Mouse (Mus musculus) Patski (cell line): ENCODE results near the gene Ndufs2. TPM values are rescaled to one million over a fixed set of nuclear protein-coding genes. Genes with fewer than 3 reads are reported as not detected.

Experiments
- ATAC-seq: fragments of 100-300 bp; one replicate; pipeline ENCODE4 v1.8.0; 2021
- CTCF ChIA-PET: fragments of 350-600 bp; sonication (Branson Sonifier 250); formaldehyde crosslinking; loops from one replicate; lab custom pipeline; 2022; ENCODE audit warnings: inconsistent platforms; lab: Charles Lee
- POLR2A ChIA-PET: fragments of 350-600 bp; sonication (Branson Sonifier 250); formaldehyde crosslinking; loops from one replicate; lab custom pipeline; 2022; ENCODE audit warnings: antibody characterized with exemption, inconsistent platforms; lab: Charles Lee
- DNase-seq: peaks from one replicate; pipeline ENCODE4 v3.0.0-alpha.2; 2011; ENCODE audit warnings: low read depth, low spot score
- H3K27me3 ChIP-seq: fragments of 371-371 bp; one replicate; pipeline ENCODE4 v1.5.1; 2021
- CTCF ChIP-seq: fragments of 100-300 bp; IDR thresholded peaks from one replicate; pipeline ENCODE4 v1.5.1; 2021
- in situ Hi-C: fragments of 300-500 bp; cut with MboI; formaldehyde crosslinking; loops from 3 replicates; pipeline ENCODE4 v1.11.1; 2018; ENCODE audit warnings: low pct_unique_long_range_greater_than_20kb, mixed read lengths
- polyA plus RNA-seq: library from polyadenylated mRNA; unstranded; gene quantifications from one replicate; pipeline ENCODE4 v1.2.3, GENCODE M21; 2021

Ndufs2 gene
- polyA plus RNA-seq, 1 experiment from 2014 or later = 436 TPM

DNA sequence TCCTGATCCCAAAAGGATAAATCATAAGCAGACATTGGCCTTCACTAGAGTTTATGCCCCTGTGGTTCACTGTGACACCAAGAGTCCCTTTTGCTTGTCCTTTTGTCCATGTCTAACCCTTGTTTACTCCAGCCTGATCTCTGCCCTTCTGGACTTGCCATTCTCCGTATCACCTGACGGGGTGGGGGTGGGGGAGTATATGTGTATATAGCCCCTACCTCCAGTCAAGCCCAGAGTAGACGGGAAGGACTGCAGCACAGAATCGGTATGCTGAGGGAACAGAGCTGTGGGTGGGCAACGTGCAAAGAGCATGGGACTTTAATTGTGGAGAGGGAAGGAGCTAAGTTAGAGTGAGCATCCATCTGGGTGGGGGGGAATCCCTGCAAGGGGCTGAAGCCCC lies 26.3 kb downstream of the Ndufs2 start, which contains the start of gene Apoa2:
TSS of gene Apoa2 (plus strand) at position 198 of the 400 bp plus-strand sequence.
- no peak for TF ChIP-seq CTCF
- POLR2A ChIA-PET = interaction anchor here (0.6 to 0.7 kb wide), 2 partner anchors 20 to 107 kb away, joined by 3 to 4 read pairs; no protein-coding TSS in a partner anchor
- ATAC-seq (no peak), DNase-seq (no peak)
- CTCF ChIA-PET = interaction anchor here (1.1 to 1.4 kb wide), 2 partner anchors 11 to 14 kb away, joined by 3 read pairs; no protein-coding TSS in a partner anchor
- in situ Hi-C loops = loop anchor here (5.0 kb wide), 2 partner anchors 63 to 113 kb away; partner anchors contain the start of gene Cfap126
- no peaks in the 10 kb centered on the region for H3K27me3 ChIP-seq

DNA sequence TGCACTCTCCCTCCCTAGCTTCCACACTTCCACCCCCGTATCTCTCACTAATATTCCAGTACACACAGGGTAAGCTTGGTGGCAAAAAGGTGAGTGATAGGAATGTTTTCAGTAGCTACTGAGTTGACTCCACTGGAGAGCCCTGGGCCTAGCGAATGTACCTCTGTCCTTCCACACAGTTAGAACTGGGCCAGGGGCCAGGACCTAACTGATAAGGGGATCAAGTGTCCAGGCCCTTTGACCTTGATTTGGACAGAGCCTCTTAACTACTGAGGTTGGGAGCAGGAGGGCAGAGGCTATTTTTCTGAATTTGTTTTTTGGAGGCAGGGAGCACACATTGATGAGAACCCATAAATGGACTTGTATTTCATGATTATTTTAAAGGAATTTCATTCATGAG lies 27.4 kb downstream of the Ndufs2 start:
- no peaks in the 10 kb centered on the region for H3K27me3 ChIP-seq
- CTCF ChIA-PET = interaction anchor here (1.3 kb wide), 1 partner anchor 11 kb away, joined by 4 read pairs; the partner anchor contains the start of gene Fcer1g
- POLR2A ChIA-PET = interaction anchor here (0.8 kb wide), 1 partner anchor 8 kb away, joined by 5 read pairs; no protein-coding TSS in a partner anchor
- TF ChIP-seq CTCF = no peak
- in situ Hi-C loops = loop anchor here (5.0 kb wide), 2 partner anchors 61 to 111 kb away; partner anchors contain the start of gene Cfap126
- DNase-seq = no peak
- no peak for ATAC-seq

DNA sequence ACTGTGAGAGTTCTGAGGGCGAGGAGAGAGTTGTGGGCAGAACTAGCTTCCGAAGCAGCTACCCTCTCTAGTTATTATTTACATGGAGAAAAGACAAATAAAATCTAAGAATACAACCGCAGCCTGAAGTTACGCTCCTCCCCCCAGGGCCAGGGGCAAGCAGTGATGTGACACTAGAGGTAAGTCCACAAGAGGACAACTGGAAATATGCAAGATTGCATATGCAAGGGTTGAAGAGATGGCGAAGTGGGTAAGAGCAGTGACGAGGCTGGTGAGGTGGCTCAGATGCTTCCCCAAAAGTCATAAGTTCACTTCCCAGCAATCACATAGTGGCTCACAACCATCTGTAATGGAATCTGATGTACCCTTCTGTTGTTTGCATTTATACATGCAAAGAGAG lies 28.0 kb downstream of the Ndufs2 start:
- DNase-seq (no peak), ATAC-seq (no peak)
- CTCF ChIA-PET = interaction anchor here (1.3 to 1.4 kb wide), 2 partner anchors 12 to 65 kb away, joined by 3 to 4 read pairs; partner anchors contain the start of gene Fcer1g
- POLR2A ChIA-PET = interaction anchor here (0.6 to 0.8 kb wide), 3 partner anchors 9 to 29 kb away, joined by 3 to 5 read pairs (median 4); no protein-coding TSS in a partner anchor
- no peak for TF ChIP-seq CTCF
- H3K27me3 ChIP-seq = no peaks in the 10 kb centered on the region
- in situ Hi-C loops = loop anchor here (5.0 kb wide), 2 partner anchors 61 to 111 kb away; partner anchors contain the start of gene Cfap126

DNA sequence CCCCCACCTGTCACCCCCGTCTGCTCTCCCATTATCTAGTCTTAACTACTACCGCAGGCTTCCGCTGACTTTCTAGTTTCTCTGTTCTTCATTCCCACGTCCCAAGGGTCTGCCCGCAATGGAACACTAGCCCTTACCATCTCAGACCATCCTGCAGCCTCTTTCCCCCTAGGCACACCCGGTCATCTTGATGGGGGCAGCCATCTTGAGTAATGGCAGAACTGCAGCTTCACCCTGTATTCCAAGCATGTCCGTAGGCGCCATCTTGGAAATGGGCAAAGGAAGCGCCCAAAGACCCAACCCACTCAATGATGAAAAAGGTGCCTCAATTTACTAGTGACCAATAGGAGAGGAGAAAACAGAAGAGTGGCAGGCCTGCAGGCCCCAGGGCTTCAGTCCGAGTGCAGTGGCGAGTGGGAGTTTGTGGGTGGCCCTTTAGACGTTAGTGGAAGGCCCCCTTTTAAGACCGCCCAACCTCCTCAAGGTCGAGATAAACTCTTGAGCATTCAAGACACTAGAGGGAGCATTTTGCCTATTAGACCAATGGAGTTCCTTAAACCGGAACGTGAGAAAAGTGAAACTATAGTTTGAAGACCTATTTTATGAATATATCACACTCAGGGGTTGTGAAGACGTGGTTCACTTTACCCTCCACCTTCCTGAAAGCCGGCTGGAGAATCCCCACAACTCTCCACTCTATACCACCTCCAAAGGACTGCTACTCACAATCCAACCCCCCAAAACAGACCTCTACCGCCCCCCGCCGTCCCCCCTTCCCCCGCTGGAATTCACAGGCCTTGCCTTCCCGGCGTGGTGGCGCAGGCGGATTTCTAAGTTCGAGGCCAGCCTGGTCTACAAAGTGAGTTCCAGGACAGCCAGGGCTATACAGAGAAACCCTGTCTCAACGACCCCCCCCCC lies 28.7 kb downstream of the Ndufs2 start, which contains the start of gene Tomm40l:
TSS of gene Tomm40l (minus strand) at position 277 of the 918 bp plus-strand sequence.
- TF ChIP-seq CTCF = no peak
- no peaks in the 10 kb centered on the region for H3K27me3 ChIP-seq
- DNase-seq = peak; percentile 97
- in situ Hi-C loops = loop anchor here (5.0 kb wide), 2 partner anchors 60 to 110 kb away; partner anchors contain the start of gene Cfap126
- CTCF ChIA-PET = interaction anchor here (0.7 to 3.1 kb wide), 11 partner anchors 12 to 111 kb away, joined by 3 to 28 read pairs (median 4); partner anchors contain the start of gene Fcer1g
- POLR2A ChIA-PET = interaction anchor here (0.6 to 2.0 kb wide), 5 partner anchors 9 to 59 kb away, joined by 3 to 5 read pairs (median 4); partner anchors contain the start of gene Fcer1g
- peak; percentile 99 for ATAC-seq

DNA sequence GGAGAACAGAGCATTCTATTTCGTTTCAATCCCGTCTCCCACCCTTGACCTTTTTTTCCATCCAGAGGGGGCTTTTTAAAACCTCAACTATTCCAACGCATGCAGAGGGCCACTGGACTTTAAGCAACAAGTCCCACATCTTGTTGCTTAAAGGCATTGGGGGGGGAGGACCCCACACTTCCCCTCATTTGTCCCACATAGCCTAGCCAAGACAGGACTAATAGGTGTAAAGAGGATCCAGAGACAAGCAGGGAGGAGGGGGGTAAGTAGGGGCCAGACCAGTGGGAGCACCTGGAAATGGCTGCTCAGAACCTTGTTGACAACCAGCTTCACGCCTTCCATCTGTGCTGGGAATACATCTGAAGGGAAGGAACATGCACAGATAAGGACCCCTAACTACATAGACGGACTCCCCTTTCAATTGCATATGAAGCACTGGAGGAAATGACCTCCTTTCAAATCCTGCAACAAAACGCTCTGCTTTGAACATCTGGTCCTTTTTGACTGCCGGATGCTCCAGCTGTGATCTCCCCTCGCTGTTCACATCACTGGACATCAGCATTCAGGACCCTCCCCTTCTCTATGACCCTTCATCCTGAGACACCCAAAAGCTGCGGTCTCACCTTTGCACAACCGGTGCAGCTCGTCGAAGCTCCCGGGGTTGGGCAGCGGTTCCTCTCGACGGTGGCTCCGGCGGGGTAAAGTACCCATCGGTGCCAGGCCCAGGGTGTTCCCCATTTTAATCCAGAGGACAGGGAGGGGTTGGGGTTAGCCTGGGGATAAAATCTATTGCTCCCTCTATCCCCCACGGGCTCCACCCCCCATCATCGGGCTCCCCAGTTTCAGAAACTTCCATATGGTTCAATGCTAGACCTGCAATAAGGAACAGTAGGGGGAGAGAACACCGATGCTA lies 29.7 kb downstream of the Ndufs2 start:
- DNase-seq (no peak), ATAC-seq (no peak)
- in situ Hi-C loops = loop anchor here (5.0 kb wide), 2 partner anchors 59 to 109 kb away; partner anchors contain the start of gene Cfap126
- CTCF ChIA-PET = interaction anchor here (0.7 to 3.1 kb wide), 29 partner anchors 10 to 110 kb away, joined by 3 to 28 read pairs (median 5); partner anchors contain the start of gene Ndufs2
- H3K27me3 ChIP-seq = no peaks in the 10 kb centered on the region
- TF ChIP-seq CTCF = no peak
- POLR2A ChIA-PET = interaction anchor here (0.6 to 2.0 kb wide), 6 partner anchors 13 to 60 kb away, joined by 3 to 6 read pairs (median 3); partner anchors contain the start of gene Fcer1g

DNA sequence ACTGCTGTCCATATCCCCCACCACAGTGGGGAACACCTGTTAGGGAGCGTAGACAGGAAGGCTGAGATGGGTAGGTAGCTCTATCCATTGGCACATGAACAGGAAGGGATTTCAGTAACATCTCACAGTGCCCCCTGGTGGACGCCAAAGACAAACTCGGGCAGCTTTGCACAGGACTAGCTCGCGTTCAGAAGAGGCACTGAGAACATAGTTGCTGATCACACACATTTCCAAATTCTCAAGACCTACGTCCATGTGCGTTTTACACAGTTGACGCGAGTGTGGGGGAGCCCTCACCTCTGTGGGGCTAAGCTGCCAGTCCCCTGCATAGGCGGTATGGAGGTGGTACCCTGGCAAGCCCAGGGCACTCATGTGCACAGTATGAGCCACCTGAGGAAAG lies 30.3 kb downstream of the Ndufs2 start:
- peak; percentile 35 for ATAC-seq
- CTCF ChIA-PET = interaction anchor here (0.7 to 3.1 kb wide), 26 partner anchors 9 to 109 kb away, joined by 3 to 28 read pairs (median 5); partner anchors contain the start of gene Ndufs2
- in situ Hi-C loops = loop anchor here (5.0 kb wide), 2 partner anchors 59 to 109 kb away; partner anchors contain the start of gene Cfap126
- H3K27me3 ChIP-seq = no peaks in the 10 kb centered on the region
- TF ChIP-seq CTCF = no peak
- DNase-seq = peak; percentile 48
- POLR2A ChIA-PET = interaction anchor here (0.6 to 2.0 kb wide), 7 partner anchors 14 to 102 kb away, joined by 3 to 6 read pairs (median 3); partner anchors contain the start of gene Fcer1g

DNA sequence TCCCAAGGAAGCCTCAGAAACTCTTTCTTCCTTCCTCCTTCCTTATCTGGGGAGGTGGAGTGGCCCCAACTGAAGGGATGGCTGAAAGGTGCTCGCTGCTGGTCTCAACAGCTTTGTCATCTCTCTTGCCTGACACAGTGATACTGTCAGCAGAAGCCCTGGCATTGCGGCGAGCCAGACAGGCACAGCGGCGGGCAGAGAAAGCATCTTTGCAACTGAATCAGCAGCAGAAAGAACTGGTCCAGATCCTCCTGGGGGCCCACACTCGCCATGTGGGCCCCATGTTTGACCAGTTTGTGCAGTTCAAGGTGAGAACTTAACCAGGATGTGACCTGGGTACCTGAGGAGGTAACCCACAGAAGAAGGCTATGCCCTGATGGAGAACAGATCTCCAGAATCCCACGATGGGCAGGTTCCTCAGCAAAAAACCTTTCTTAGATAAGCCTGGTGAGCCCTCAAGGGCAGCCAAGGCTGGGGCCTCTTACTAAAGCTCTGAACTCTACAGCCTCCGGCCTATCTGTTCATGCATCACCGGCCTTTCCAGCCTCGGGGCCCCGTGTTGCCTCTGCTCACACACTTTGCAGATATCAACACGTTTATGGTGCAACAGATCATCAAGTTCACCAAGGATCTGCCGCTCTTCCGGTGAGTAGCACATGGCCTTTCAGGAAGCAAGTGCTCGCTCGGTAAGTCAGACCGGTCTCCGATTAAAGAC lies 34.8 kb downstream of the Ndufs2 start:
- H3K27me3 ChIP-seq = no peaks in the 10 kb centered on the region
- ChIA-PET CTCF (no interaction called here), POLR2A (no interaction called here)
- no peak for TF ChIP-seq CTCF
- DNase-seq (no peak), ATAC-seq (no peak)
- in situ Hi-C loops = no loop called here

DNA sequence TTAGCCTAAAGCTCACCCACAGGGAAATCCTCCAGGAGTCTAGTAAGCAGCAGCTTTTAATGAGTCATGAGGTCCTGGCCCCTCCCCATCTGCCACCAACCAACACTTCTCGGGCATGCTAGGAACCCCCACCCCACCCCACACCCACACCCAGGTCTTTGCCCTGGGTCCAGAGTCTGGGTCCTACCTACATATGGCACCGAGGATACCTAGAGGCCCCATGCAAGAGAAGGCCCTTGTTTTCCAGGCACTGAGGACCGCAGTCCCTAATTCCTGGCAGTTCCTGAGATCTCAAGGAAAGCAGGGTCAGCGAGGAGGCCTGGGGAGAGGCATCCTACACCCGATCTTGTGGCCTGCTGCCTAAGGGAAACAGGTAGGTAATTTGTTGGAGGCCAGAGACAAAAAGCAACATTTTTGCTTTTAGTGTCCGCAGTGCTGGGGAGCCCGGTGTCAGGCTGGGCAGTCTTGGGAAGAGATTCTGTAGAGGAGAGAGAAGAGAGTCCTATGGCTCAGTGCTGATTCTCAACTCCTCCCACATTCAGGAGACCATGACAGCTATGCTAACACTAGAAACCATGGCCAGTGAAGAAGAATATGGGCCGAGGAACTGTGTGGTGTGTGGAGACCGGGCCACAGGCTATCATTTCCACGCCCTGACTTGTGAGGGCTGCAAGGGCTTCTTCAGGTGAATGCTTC lies 37.2 kb downstream of the Ndufs2 start, which contains the start of gene Nr1i3:
TSS of gene Nr1i3 (plus strand) at position 170 of the 696 bp plus-strand sequence.
- ChIA-PET POLR2A (interaction anchor here (0.6 to 1.2 kb wide), 3 partner anchors 25 to 87 kb away, joined by 3 to 4 read pairs (median 3); no protein-coding TSS in a partner anchor), CTCF (interaction anchor here (1.1 to 10.6 kb wide), 3 partner anchors 18 to 51 kb away, joined by 4 to 97 read pairs (median 5); partner anchors contain the start of gene Pcp4l1)
- no peak for TF ChIP-seq CTCF
- no peak for DNase-seq
- ATAC-seq = no peak
- no peaks in the 10 kb centered on the region for H3K27me3 ChIP-seq
- in situ Hi-C loops = no loop called here
